Mouse (Mus musculus): Measurements from ENCODE around the gene Fbxw9.

Gene Fbxw9

DNA sequence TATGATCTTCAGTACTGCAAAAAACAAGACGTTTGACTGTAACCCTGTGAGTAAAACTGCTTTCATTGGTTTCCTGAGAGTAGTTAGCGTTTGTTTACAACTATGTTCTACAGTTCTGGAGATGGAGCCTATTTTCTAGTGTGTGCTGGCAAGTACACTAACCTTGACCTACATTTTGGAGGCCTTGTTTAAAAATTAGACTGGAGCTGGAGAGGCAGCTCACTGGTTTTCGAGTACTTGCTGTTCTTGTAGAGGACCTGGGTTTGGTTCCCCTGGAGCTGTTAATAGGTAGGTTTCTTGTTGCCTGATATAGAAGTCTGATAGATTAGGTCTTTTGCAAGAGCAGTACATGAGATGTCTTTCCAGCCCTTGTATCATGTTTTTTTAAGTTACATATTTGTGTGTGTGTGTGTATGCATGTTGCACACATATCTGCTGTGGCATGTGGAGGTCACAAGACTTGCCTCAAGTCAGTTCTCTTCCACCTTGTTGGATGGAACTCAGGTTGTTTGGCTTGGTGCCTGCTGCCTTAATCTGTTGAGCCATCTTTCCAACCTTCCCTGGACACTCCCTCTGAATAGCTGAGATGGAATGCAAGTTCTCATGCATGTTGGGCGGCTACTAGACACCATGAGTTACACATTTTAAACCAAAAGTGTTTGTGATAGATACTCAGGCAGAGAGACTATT lies 27.1 kb upstream of the Fbxw9 start:
- CTCF ChIA-PET = interaction anchor here in 1 of 4 experiments (1.6 kb wide), 1 partner anchor 59 kb away, joined by 3 read pairs; no protein-coding TSS in a partner anchor
- POLR2A ChIA-PET = interaction anchor here in 3 of 4 experiments (0.6 to 21.2 kb wide), 18 partner anchors 9 to 276 kb away, joined by 3 to 488 read pairs (median 6); partner anchors contain the start of genes Dhps (in 2 of the 3), Best2 (in 1 of the 3), Calr (in 1 of the 3) and Hook2 (in 1 of the 3)

DNA sequence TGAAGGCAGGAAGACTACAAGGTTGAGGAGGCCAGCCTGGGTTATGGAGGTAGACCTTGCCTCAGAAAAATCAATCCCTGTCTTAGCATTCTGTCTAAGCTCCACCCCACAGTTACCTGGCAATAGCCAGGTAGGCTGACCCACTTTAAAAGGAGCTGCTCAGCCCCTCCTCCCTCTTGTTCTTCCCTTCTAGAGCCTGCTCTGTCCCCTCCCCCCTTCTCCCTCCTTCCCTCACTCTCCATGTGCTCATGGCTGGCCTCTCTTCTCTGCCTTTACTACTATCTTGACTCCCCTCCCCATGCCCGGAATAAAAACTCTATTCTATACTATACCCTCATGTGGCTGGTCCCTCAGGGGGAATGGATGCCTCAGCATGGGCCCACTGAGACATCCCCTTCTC lies 26.0 kb upstream of the Fbxw9 start:
- ChIA-PET POLR2A (interaction anchor here in 3 of 4 experiments (0.6 to 21.3 kb wide), 24 partner anchors 9 to 187 kb away, joined by 3 to 488 read pairs (median 14); partner anchors contain the start of genes Dhps (in 3 of the 3), Asna1 (in 2 of the 3), Calr (in 2 of the 3) and Junb (in 2 of the 3)), CTCF (interaction anchor here in 3 of 4 experiments (0.9 to 1.4 kb wide), 3 partner anchors 21 to 60 kb away, joined by 4 to 6 read pairs (median 5); no protein-coding TSS in a partner anchor)

DNA sequence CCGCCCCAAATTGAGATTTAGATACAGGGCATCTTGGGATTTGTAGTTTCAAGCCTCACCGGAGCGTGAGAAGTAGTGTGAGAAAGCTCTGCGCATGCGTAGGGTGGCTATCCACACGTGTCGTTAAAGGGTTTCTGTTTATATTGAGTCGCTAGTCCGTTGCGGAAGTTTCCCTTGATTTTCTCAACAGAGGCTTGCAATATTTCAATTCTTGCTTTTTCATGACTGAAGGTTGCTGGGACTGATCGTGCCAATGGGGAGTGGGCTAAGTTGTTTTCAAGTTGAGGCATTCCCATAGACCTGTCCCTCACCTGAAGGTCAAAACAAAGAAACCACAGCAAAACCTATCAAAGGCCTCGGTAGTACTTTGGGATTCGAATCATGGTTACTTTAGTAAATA lies 25.1 kb upstream of the Fbxw9 start:
- CTCF ChIA-PET = interaction anchor here (0.5 to 1.4 kb wide), 6 partner anchors 11 to 459 kb away, joined by 3 to 7 read pairs (median 5); no protein-coding TSS in a partner anchor
- POLR2A ChIA-PET = interaction anchor here (0.6 to 21.3 kb wide), 46 partner anchors 8 to 188 kb away, joined by 3 to 488 read pairs (median 6); partner anchors contain the start of genes Trir (in 4 of the 4), Asna1 (in 3 of the 4), Dhps (in 3 of the 4) and Gm5741 (in 3 of the 4)

DNA sequence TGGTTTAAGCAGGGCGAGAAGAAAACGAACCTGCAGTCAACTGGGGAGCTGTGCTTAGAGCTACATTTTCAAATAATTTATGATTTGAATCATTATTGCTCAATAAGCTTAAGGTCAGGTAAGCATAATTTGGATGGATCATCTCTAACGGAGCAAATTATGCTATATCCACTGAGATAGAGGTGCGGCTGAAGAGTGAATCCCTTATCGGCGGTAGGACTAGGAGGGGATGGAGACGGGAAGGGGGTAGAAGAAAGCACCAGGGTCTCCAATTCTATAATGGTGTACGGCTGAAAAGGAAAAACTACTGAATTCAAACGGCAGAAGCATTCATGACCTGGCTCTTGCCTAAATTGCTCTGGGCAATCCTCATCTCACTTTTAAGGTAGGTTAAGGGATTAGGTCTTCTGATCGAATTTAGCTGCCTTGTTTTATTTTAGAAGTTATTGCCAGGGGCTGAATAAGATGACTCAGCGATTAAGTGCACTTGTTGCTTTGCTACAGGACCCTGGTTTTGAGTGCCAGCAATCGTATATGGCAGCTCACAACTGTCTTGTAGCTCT lies 24.6 kb upstream of the Fbxw9 start:
- CTCF ChIA-PET = interaction anchor here (0.5 to 1.4 kb wide), 5 partner anchors 11 to 458 kb away, joined by 3 to 7 read pairs (median 5); no protein-coding TSS in a partner anchor
- POLR2A ChIA-PET = interaction anchor here (0.6 to 21.3 kb wide), 50 partner anchors 8 to 188 kb away, joined by 3 to 488 read pairs (median 12); partner anchors contain the start of genes Dhps (in 4 of the 4), Trir (in 4 of the 4), Asna1 (in 3 of the 4) and Gm5741 (in 3 of the 4)

DNA sequence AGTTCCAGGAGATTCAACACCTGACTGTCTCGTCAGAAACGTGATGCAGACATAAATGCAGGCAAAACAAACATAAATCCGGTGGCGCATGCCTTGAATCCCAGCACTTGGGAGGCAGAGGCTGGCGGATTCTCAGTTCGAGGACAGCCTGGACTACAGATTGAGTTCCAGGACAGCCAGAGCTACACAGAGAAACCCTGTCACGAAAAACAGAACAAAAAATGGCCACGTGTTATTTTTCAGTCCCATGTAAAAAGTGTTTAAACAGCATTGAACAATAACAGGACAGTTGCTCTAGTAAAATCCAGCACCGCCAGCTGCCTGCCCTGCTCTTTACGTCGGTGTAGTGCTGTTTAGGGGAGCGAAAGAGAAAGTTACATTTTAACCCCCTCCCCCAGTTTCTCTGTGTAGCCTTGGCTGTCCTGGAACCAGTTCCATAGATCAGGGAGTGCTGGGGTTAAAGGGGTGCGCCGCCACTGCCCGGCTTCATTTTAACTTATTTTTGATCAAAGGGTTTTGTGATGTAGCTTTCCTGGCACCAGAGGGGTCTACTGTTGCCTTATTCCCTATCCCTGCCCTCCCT lies 24.0 kb upstream of the Fbxw9 start:
- POLR2A ChIA-PET = interaction anchor here (0.5 to 21.3 kb wide), 73 partner anchors 7 to 515 kb away, joined by 3 to 488 read pairs (median 9); partner anchors contain the start of genes Asna1 (in 3 of the 4), Calr (in 3 of the 4), Dhps (in 3 of the 4) and Fbxw9 (in 3 of the 4)
- CTCF ChIA-PET = interaction anchor here in 2 of 4 experiments (1.4 to 2.2 kb wide), 2 partner anchors 28 to 41 kb away, joined by 3 to 11 read pairs; no protein-coding TSS in a partner anchor

DNA sequence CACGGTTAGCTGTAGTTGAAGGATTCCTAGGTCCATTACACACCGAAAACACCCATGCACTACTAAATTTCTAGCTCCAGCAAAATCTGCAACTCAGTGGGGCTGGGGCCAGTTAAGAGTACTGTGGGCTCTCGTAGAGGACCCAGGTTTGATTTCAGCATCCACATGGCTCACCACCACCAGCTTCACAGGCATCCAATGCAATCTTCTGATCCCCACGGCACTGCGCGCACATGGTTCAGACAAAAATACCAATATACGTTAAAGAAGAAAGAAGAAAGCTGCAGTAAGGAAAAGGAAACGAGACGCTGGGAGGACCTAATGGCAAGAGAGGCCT lies 23.5 kb upstream of the Fbxw9 start:
- CTCF ChIA-PET = interaction anchor here (0.6 to 2.2 kb wide), 15 partner anchors 11 to 179 kb away, joined by 3 to 14 read pairs (median 4); partner anchors contain the start of genes Asna1 (in 1 of the 4), Farsa (in 1 of the 4), Fbxw9 (in 1 of the 4) and Gcdh (in 1 of the 4)
- POLR2A ChIA-PET = interaction anchor here (0.5 to 21.3 kb wide), 101 partner anchors 8 to 1321 kb away, joined by 3 to 488 read pairs (median 7); partner anchors contain the start of genes Asna1 (in 4 of the 4), Dhps (in 4 of the 4), Calr (in 3 of the 4) and Farsa (in 3 of the 4)

DNA sequence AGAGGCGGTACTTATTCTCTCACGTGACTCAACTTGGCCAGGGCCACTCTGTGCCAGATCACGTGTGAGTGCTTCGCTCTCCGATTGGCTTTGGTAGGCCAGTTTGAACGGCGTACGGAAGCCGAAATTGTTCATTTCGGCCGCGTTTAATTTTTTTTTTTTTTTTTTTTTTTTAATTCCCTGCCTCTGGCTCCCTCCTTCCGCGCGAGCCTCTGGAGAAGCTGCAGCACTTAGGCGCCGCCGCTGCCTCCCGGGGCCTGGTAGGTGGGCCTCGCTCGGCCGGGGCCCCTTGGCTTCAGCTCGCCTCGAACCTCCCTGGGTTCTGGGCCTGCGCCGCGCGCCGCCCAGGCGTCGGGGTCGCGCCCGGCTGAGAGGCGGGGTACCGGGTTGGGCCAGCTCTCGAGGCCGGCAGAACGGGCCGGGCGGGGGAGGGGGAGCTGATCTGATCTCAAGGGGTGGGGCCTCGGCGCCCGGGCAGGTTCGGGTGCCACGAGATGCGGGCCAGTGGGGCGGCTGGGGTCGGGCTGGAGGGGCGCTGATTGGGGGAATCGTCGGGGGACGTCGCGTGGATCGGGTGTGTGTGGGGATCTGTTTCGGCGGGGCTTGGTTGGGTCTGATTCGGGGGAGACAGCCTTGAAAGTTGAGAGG lies 23.0 kb upstream of the Fbxw9 start, which contains the start of gene Tnpo2:
Tnpo2 (plus strand) TSS at position 198 of the 648 bp plus-strand sequence.
- ChIA-PET POLR2A (interaction anchor here (0.6 to 21.3 kb wide), 141 partner anchors 8 to 1581 kb away, joined by 3 to 488 read pairs (median 5); partner anchors contain the start of genes Asna1 (in 4 of the 4), Dhps (in 4 of the 4), Trir (in 4 of the 4) and Calr (in 3 of the 4)), CTCF (interaction anchor here (0.6 to 2.2 kb wide), 25 partner anchors 11 to 1872 kb away, joined by 3 to 14 read pairs (median 4); partner anchors contain the start of genes Fbxw9 (in 2 of the 4), Asna1 (in 1 of the 4), Farsa (in 1 of the 4) and Gcdh (in 1 of the 4))

DNA sequence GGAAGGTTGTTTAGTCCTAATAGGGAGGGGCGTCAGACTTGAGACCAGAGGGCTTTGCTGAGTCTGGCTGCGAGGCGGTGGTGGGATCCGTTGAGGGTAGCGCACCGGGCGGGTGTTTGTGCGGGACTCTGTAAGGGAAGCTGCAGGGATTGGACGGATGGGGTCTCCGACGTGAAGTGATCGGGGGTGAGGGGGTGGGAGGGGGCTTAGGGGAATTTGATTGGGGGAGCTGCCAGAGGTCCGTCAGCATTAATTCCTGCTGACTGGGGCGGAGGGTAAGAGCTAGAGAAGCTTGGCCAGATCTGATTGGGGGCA lies 22.5 kb upstream of the Fbxw9 start:
- CTCF ChIA-PET = interaction anchor here (0.7 to 2.2 kb wide), 21 partner anchors 12 to 1872 kb away, joined by 3 to 14 read pairs (median 4); partner anchors contain the start of genes Fbxw9 (in 2 of the 4), Asna1 (in 1 of the 4), Dhps (in 1 of the 4) and Hook2 (in 1 of the 4)
- POLR2A ChIA-PET = interaction anchor here (0.6 to 21.3 kb wide), 127 partner anchors 7 to 1581 kb away, joined by 3 to 488 read pairs (median 5); partner anchors contain the start of genes Asna1 (in 4 of the 4), Dhps (in 4 of the 4), Trir (in 4 of the 4) and Calr (in 3 of the 4)

DNA sequence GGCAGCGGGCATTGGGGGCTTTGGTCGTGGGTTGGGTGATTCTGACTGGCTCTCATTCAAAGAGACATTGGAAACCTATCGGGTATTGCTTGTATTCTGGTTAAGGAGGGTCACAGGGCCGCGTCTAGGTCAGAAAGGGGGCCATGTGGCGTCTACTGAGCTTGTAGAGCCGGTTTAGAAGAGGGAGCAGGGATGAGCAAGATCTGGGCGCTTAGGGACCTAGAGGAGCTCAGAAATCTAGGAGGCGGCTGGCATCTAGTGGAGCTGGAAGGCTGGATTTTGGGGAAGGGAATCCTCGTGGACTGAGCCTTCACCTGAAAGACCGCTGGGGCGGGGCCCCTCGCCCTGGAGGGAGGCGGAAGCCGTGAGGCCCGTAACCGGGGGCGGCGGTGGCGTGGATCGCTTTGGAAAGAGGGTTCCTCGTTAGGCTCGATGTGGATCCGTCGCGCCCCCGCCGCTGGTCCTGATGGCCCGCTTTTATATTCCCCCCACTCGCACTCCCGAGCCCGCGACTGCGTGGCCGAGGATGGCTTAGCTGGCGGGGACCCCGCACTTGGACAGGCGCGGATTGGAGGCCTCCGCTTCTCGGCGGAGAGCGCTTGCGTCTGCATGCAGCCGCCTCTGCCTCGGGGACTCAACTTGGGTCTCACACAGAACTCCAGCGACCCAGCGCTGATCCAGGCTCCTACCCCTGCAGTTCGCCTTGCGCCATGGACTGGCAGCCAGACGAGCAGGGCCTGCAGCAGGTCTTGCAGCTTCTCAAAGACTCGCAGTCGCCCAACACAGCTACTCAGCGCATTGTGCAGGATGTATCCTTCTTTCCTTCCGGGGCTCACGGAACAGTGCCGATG lies 21.9 kb upstream of the Fbxw9 start:
- ChIA-PET CTCF (interaction anchor here in 3 of 4 experiments (0.5 to 2.2 kb wide), 13 partner anchors 25 to 225 kb away, joined by 3 to 14 read pairs (median 4); partner anchors contain the start of genes Dhps (in 1 of the 3) and Hook2 (in 1 of the 3)), POLR2A (interaction anchor here (0.6 to 21.3 kb wide), 100 partner anchors 8 to 1323 kb away, joined by 3 to 488 read pairs (median 7); partner anchors contain the start of genes Asna1 (in 4 of the 4), Dhps (in 4 of the 4), Trir (in 4 of the 4) and Fbxw9 (in 3 of the 4))

DNA sequence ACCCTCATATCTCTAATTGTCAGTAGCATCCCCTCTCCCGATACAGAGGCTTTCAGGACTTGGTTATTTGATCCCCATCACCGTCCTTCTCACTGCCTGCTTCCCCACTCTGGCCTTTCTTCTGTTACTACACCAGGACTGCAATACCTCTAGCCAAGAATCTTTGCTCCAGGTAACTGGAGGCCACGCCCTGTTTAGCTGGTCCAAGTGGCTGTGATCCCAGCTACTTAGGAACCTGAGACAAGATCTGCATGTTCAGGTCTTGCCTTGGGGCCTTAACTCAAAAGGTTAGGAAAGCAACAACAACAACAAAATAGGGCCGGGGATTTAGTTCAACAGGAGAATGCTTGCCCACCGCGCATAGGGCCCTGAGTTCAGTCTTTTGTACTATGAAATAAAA lies 16.2 kb upstream of the Fbxw9 start:
- POLR2A ChIA-PET = interaction anchor here in 3 of 4 experiments (0.5 to 21.3 kb wide), 14 partner anchors 8 to 32 kb away, joined by 3 to 488 read pairs (median 6); partner anchors contain the start of genes Dhps (in 3 of the 3), Fbxw9 (in 3 of the 3), Trir (in 2 of the 3) and Asna1 (in 1 of the 3)
- CTCF ChIA-PET = interaction anchor here in 1 of 4 experiments (0.8 to 1.1 kb wide), 2 partner anchors 31 to 46 kb away, joined by 3 read pairs; no protein-coding TSS in a partner anchor

DNA sequence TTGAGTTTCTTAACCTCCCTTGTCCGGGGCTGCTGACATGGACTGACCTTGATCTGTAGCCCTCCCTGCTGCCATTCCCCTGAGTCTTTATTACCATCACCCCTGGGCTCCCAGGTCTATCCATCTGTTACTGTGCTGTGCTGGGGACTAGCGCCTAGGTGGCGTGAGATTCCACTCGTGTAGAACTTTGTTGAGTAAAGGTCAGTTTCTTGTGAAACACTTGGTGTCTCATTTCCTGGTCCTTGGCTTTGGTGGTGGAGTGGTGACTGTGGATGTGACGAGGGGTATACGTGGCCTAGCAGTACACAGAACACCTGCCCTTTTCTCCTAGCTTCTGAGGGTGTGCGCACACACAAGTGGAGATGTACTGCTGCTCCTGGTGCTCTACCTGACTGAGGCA lies 2.5 kb upstream of the Fbxw9 start:
- ChIA-PET POLR2A (interaction anchor here (0.6 to 13.9 kb wide), 16 partner anchors 8 to 386 kb away, joined by 3 to 338 read pairs (median 4); partner anchors contain the start of genes Dhps (in 4 of the 4), Tnpo2 (in 2 of the 4), Wdr83 (in 1 of the 4) and Wdr83os (in 1 of the 4)), CTCF (interaction anchor here in 1 of 4 experiments (1.3 kb wide), 1 partner anchor 19 kb away, joined by 4 read pairs; no protein-coding TSS in a partner anchor)

DNA sequence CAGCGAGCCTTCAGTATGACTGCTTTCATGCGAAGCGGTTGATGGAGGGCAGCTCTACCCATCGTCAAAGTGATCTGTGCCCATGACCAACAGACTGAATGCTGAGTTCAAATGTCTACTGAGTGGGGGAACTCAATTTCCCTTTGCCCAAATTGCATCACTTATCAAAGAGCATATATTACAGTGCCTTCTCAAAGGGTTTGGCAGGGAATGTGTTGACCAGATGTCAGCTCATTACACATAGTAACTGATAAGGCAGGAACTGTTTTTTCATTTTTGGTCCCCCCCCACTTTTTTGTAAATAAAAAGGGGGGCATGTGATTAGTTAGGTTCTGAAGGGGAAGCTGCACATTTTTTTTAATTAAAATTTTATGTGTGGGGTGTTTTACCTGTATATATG lies 2.7 kb downstream of the Fbxw9 start:
- CTCF ChIA-PET = interaction anchor here in 2 of 4 experiments (0.7 to 1.9 kb wide), 4 partner anchors 9 to 51 kb away, joined by 3 to 12 read pairs (median 6); partner anchors contain the start of gene Dhps (in 2 of the 2)
- POLR2A ChIA-PET = interaction anchor here (0.6 to 13.9 kb wide), 20 partner anchors 9 to 96 kb away, joined by 3 to 338 read pairs (median 6); partner anchors contain the start of genes Dhps (in 4 of the 4), Man2b1 (in 2 of the 4), Tnpo2 (in 2 of the 4) and Wdr83 (in 2 of the 4)

DNA sequence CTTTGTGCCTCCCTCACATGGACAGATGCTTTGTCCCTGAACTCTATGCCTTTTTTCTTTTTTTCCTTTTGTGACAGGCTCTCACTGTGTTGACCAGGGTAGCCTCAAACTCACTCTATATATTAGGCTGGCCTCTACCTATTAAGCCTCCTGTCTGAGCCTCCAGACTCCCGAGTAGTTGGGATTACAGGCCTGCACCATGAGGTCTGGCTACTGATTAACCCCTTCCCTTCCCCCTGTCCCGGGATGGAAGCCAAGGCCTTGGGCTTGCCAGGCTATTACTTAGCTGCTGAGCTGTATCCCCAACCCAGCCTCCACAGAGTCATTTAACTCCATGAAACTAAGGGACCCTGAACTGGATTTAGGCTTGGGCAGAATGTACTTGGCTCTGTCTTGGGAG lies 5.4 kb downstream of the Fbxw9 start:
- ChIA-PET CTCF (no interaction called here), POLR2A (interaction anchor here in 3 of 4 experiments (0.8 to 13.9 kb wide), 10 partner anchors 8 to 86 kb away, joined by 3 to 338 read pairs (median 6); partner anchors contain the start of genes Tnpo2 (in 2 of the 3), Dhps (in 1 of the 3), Man2b1 (in 1 of the 3) and Wdr83 (in 1 of the 3))

DNA sequence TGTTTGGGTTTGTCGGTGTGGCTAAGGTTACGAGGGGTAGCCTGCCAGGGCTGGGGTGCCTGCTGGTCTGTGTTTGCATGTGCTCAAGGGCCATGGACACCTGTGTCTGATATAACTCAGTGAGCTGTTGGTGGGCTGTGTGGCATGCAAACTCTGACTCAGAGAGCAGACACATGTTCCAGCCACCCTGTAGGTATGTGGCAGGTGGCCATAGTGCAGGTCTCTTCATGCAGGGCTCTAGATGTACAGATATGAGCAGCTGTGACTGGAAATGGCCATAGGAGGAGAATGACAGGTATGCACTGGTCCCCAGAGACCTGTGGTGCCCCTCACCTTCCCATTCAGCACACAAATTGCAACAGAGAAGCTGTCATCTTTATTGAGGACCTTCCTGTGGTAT lies 7.3 kb downstream of the Fbxw9 start:
- POLR2A ChIA-PET = interaction anchor here in 2 of 4 experiments (1.0 to 13.9 kb wide), 7 partner anchors 10 to 106 kb away, joined by 3 to 338 read pairs (median 4); partner anchors contain the start of genes Tnpo2 (in 2 of the 2), Man2b1 (in 1 of the 2), Trir (in 1 of the 2) and Wdr83 (in 1 of the 2)
- CTCF ChIA-PET = no interaction called here

DNA sequence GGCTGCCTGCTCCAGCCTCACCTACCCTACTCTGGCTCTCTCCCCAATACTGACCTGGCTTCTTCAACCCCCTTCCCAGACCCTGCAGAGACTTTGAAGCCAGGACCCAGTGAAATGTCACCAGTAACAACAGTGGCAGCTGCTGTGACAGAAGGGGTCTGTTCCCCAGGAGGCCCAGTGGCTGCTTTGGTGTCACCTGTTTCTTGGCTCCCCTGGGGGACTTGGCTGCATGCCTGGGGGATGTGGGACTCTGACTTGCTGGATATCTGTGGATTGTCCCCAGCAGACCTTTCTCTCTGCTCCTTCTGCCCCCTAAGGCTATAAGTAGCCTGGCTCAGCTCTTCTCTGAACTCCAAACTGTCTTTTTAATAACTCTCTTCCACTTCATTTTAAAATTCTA lies 8.1 kb downstream of the Fbxw9 start, which contains the start of gene Gm5741:
Gm5741 (minus strand) TSS at position 1 of the 400 bp plus-strand sequence.
- ChIA-PET POLR2A (interaction anchor here in 3 of 4 experiments (0.5 to 13.9 kb wide), 8 partner anchors 8 to 107 kb away, joined by 3 to 338 read pairs (median 4); partner anchors contain the start of genes Tnpo2 (in 2 of the 3), Fbxw9 (in 1 of the 3), Man2b1 (in 1 of the 3) and Trir (in 1 of the 3)), CTCF (no interaction called here)
